Mouse (Mus musculus) kidney, adult 18-20 months (tissue): ENCODE measurements around the gene Myh13.
A peak's percentile ranks its signal among the peaks of the same experiment; 100 is the strongest.

Source experiments
- DNase-seq: peaks from one replicate; pipeline ENCODE4 v3.0.0; 2021

Gene Myh13

GRCm38 (mm10) chr11:67321358-67321757 lies at the start of gene Myh13:
Myh13 (plus strand) TSS chr11:67321658.
- no peak for DNase-seq

- DNase-seq, result no peak
These were observed 44.8 kb upstream of the Myh13 start, which contains the start of gene Myh8 for GRCm38 (mm10) chr11:67276601-67277174. Myh8 (plus strand) TSS chr11:67277124.

GRCm38 (mm10) chr11:67293440-67293839 lies 28.0 kb upstream of the Myh13 start:
- no peak for DNase-seq

- no peak for DNase-seq
These were observed 7.6 kb upstream of the Myh13 start for GRCm38 (mm10) chr11:67313733-67314452.

- no peak for DNase-seq
These were observed 5.1 kb downstream of the Myh13 start for GRCm38 (mm10) chr11:67326536-67326935.

GRCm38 (mm10) chr11:67344556-67344955 lies 23.1 kb downstream of the Myh13 start:
- DNase-seq, result no peak

GRCm38 (mm10) chr11:67345186-67345855 lies 23.9 kb downstream of the Myh13 start:
- DNase-seq, result no peak

- DNase-seq, result no peak
These were observed 24.4 kb downstream of the Myh13 start for GRCm38 (mm10) chr11:67345856-67346236.

GRCm38 (mm10) chr11:67350153-67350768 lies 28.8 kb downstream of the Myh13 start:
- DNase-seq, result peak; percentile 79

- DNase-seq, result no peak
These were observed 31.6 kb downstream of the Myh13 start for GRCm38 (mm10) chr11:67353011-67353410.

- no peak for DNase-seq
These were observed 36.6 kb downstream of the Myh13 start for GRCm38 (mm10) chr11:67358031-67358430.

- DNase-seq, result no peak
These were observed 40.8 kb downstream of the Myh13 start for GRCm38 (mm10) chr11:67362236-67362635.

- DNase-seq, result no peak
These were observed 43.1 kb downstream of the Myh13 start for GRCm38 (mm10) chr11:67364551-67364950.

- DNase-seq, result no peak
These were observed 43.7 kb downstream of the Myh13 start for GRCm38 (mm10) chr11:67364986-67365721.

- DNase-seq, result no peak
These were observed 45.5 kb downstream of the Myh13 start for GRCm38 (mm10) chr11:67366936-67367335.

GRCm38 (mm10) chr11:67373333-67373732 lies 51.9 kb downstream of the Myh13 start:
- DNase-seq, result peak; percentile 33

- DNase-seq, result peak; percentile 5
These were observed 54.9 kb downstream of the Myh13 start for GRCm38 (mm10) chr11:67376308-67376707.

- peak; percentile 11 for DNase-seq
These were observed 58.4 kb downstream of the Myh13 start for GRCm38 (mm10) chr11:67379703-67380510.

GRCm38 (mm10) chr11:67381833-67382232 lies 60.4 kb downstream of the Myh13 start:
- DNase-seq, result peak; percentile 18

GRCm38 (mm10) chr11:67384653-67385052 lies 63.2 kb downstream of the Myh13 start:
- no peak for DNase-seq

GRCm38 (mm10) chr11:67386815-67387415 lies 65.5 kb downstream of the Myh13 start:
- no peak for DNase-seq
